Mouse (Mus musculus) heart, postnatal 36 days (tissue): ENCODE results near the gene Abhd13. TPM values are rescaled to one million over a fixed set of nuclear protein-coding genes. Genes with fewer than 3 reads are reported as not detected.

ENCODE experiments used
- DNase-seq, 2 experiments: peaks; one replicate each; pipeline ENCODE4 v3.0.0; 2021 to 2022
- intact Hi-C: fragments of 180-260 bp; cut with DNase I; formaldehyde crosslinking; loops from one replicate; pipeline ENCODE4 v1.15.1; 2025
- total RNA-seq, 2 experiments: library from RNA; stranded (reverse); gene quantifications; 2 replicates each; pipeline ENCODE4 v1.2.3; 2021

The Abhd13 gene
- total RNA-seq, 2 experiments from 2014 or later: 9.6 to 13.4 TPM

DNA sequence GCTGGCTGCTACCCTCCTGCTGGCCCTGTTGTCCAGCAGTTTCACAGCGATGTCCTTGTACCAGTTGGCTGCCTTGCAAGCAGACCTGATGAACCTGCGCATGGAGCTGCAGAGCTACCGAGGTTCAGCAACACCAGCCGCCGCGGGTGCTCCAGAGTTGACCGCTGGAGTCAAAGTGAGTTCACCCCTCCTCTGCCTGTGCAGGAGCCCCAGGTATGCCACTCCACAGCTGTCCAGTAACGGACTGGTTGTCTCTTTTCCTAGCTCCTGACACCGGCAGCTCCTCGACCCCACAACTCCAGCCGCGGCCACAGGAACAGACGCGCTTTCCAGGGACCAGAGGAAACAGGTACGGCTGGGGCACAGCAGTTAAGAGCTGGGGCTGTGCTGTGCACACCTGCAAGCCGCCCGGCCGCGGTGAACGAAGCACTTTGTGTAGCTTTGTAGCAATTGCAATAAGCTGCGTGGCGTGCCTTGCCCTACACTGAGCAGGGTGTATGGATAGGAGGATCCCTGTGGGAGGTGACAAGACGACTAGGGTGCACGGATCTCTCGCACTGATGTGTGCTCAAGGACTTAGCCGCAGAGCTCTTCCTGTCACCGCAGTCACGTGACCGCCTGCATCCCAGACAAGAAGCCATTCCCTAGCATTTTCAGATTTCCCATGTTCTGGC, 29.6 kb downstream of the Abhd13 start:
- intact Hi-C loops: no loop called here
- DNase-seq: peak; percentile 6 to 24

DNA sequence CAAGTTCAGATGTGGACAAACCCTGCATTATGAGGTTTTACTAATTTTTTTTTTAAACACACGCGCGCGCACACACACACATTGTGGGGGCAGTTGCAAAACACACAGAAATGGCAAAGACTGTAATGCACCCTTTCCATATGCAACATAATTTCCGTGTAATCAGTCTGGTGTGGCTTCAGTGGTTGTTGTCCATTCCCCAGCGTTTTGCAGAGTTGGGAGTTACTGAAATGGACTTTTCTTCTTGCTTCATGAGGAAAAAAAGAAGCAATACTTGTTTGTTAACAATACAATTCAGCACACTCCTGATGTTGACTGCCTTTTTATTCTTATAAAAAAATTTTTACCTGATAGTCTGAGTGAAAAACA, 30.1 kb downstream of the Abhd13 start:
- intact Hi-C loops: no loop called here

DNA sequence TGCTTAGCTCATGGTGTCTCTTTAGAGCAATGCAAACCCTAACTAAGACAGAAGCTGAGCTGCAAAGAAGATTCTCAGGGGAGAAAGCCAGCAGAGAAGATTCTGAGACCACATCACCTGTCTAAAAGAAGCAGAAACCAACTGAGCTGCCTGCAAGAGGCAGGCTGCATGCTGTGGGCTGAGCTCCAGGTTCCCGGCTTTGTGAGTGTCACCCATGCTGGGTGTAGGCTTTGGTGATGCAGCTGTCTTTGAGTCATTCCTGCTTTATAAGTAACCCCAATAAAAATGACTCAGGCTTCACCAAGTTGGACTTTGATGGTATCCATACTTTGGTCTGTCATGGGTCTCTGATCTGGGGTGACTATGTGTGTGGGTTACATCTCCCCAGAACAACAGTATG, 38.7 kb downstream of the Abhd13 start:
- no peak for DNase-seq
- intact Hi-C loops: no loop called here

More for the DNA sequence above, 30.1 kb downstream of the Abhd13 start:
- DNase-seq: no peak

DNA sequence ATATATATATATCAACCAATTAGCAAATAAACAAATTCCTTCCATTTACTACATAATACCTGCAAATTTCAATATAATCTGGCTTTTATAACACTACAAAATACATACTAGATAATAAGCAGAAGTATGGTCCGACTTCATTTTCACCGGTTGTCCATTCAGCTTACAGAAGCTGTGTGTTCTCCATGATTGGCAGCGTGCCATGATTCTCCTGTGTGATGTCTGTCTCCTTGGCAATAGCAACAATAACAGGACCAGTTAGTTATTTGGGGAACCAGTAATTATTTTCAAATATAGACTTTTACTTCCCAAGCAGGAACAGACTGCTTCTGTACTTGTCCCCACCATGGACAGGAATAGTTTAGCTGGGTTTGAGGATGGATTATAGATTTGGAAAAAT, 39.7 kb downstream of the Abhd13 start:
- intact Hi-C loops: no loop called here
- DNase-seq: peak; percentile 26 to 43

- DNase-seq: no peak
- intact Hi-C loops: no loop called here
Observed at GRCm38 (mm10) chr8:10030320-10031060, 53.0 kb downstream of the Abhd13 start.

DNA sequence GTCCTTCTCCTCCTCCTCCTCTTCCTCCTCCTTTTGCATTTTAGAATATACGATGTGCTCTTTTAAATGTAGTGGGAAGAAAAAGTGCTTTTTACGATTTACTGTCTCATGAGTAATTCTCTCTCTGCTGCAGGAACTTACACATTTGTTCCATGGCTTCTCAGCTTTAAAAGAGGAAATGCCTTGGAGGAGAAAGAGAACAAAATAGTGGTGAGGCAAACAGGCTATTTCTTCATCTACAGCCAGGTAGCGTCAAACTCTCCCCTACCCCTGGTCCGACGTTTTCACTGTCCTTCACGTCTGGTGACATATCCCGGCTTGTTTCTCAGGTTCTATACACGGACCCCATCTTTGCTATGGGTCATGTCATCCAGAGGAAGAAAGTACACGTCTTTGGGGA, 53.7 kb downstream of the Abhd13 start:
- intact Hi-C loops: no loop called here
- no peak for DNase-seq

- intact Hi-C loops: loop anchor here (5.0 kb wide), 1 partner anchor 64 kb away; the partner anchor contains the start of genes Abhd13 and Lig4
- peak; percentile 4 to 13 for DNase-seq
Observed at GRCm38 (mm10) chr8:10040866-10041265, 63.4 kb downstream of the Abhd13 start.

Other genes starting within 250 kb of the Abhd13 start
- gene Fam155a, start 206.5 kb upstream of the Abhd13 start, total RNA-seq: not detected
- gene Gm10217, start 113.5 kb upstream of the Abhd13 start, total RNA-seq: not detected
- gene Lig4, start within 50 bp of the Abhd13 start, total RNA-seq: 1 to 10 TPM; 4.7 to 5.3 TPM
- gene Tnfsf13b, start 28.8 kb downstream of the Abhd13 start, total RNA-seq: 1 to 10 TPM; 5.1 to 5.3 TPM
- gene Myo16, start 176.2 kb downstream of the Abhd13 start, total RNA-seq: 1 to 10 TPM; 2.4 to 3.2 TPM